Mouse (Mus musculus): ENCODE measurements around the gene Scin. TPM values are rescaled to one million over a fixed set of nuclear protein-coding genes. Genes with fewer than 3 reads are reported as not detected.

Gene Scin
- polyA plus RNA-seq, 1 experiment from 2014 or later = not detected

DNA sequence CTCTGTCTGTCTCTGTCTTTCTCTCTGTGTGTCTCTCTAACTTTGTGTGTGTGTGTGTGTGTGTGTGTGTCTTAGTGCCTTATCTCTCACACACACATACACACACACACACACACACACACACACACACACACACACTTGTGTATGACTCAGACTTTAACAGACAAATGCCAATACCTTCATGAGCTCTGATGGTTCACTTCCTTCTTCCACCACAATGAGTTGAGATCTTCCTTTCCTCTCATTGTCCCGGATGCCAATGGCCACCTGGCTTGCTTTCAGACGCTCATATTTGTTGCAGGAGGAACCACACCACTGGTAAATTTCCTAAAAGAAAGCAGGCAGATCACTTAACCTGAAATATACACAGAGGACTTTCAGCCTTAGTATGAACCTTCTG, 29.3 kb downstream of the Scin start:
- no peak for ATAC-seq (replicated peaks)
- WGBS = 78% methylated on average over 2 of the region's 2 CpGs

GRCm38 (mm10) chr12:40102359-40102758, 31.7 kb downstream of the Scin start:
- Histone ChIP-seq H3K27ac (replicated peaks) (no peak overlapping the region), H3K4me3 (no peak overlapping the region), H3K36me3 (no peaks in the 10 kb centered on the region), H3K4me2 (replicated peaks) (no peak overlapping the region), H3K9ac (replicated peaks) (no peak overlapping the region), H3K9me3 (no peaks in the 10 kb centered on the region), H3K4me1 (no peaks in the 10 kb centered on the region), H3K27me3 (no peaks in the 10 kb centered on the region)
- WGBS = 98% methylated on average over 2 of the region's 2 CpGs
- ATAC-seq (replicated peaks) = no peak

More for the DNA sequence above, 29.3 kb downstream of the Scin start:
- Histone ChIP-seq H3K27ac (replicated peaks) (no peak overlapping the region), H3K4me1 (no peaks in the 10 kb centered on the region), H3K4me2 (replicated peaks) (no peak overlapping the region), H3K27me3 (no peaks in the 10 kb centered on the region), H3K9me3 (no peaks in the 10 kb centered on the region), H3K4me3 (no peak overlapping the region), H3K36me3 (no peaks in the 10 kb centered on the region), H3K9ac (replicated peaks) (no peak overlapping the region)

DNA sequence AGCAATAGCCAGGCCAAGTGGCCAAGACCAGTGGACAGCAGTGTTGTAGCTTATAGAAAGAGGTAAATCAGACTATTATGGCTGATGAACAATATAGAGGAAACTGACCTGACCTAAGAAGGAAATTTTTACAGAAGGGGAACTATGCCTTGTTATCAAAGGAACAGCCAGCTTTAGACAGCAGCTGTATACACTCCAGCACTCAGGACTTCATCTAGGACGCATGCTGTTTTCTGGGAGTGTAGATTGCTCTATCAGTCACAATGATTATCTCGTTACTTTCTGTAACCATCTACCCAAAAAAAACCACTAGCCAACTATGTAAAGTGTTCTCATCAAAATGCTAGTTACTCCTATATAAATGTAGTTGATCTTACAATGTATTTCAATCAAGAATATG, 34.6 kb downstream of the Scin start:
- no peaks in the 10 kb centered on the region for H3K27me3 ChIP-seq
- no peaks in the 10 kb centered on the region for H3K4me1 ChIP-seq
- H3K4me3 ChIP-seq = no peak overlapping the region
- no peaks in the 10 kb centered on the region for H3K36me3 ChIP-seq
- 83% methylated on average over 2 of the region's 2 CpGs for WGBS
- H3K27ac ChIP-seq (replicated peaks) = no peak overlapping the region
- H3K9me3 ChIP-seq = no peaks in the 10 kb centered on the region
- ATAC-seq (replicated peaks) = no peak
- no peak overlapping the region for H3K9ac ChIP-seq (replicated peaks)
- no peak overlapping the region for H3K4me2 ChIP-seq (replicated peaks)

GRCm38 (mm10) chr12:40097449-40097848, 36.6 kb downstream of the Scin start:
- Histone ChIP-seq H3K36me3 (no peaks in the 10 kb centered on the region), H3K27ac (replicated peaks) (no peak overlapping the region), H3K9me3 (no peaks in the 10 kb centered on the region), H3K27me3 (no peaks in the 10 kb centered on the region), H3K9ac (replicated peaks) (no peak overlapping the region), H3K4me2 (replicated peaks) (no peak overlapping the region), H3K4me3 (no peak overlapping the region), H3K4me1 (no peaks in the 10 kb centered on the region)
- ATAC-seq (replicated peaks) = no peak
- WGBS = 88% methylated on average over 4 of the region's 4 CpGs

DNA sequence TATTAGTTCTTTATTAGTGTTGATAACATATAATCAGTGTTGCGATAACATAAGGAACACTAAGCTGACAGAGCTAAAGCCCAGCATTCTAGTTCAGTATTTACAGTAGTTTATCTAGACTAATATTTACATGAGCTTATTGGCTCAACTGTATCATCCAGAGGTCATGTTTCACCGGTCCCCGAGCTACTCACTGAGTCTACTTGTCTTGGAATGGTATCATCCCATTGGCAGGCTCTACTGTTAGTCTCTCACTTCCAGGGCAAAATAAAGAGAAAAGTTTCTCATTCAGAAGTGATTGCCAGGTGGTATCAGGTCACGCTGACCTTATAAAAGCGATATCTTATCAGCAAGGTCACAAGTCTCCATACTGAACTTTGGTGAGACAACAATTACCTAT, 37.0 kb downstream of the Scin start:
- 94% methylated on average over 5 of the region's 5 CpGs for WGBS
- ATAC-seq (replicated peaks) = no peak
- Histone ChIP-seq H3K9ac (replicated peaks) (no peak overlapping the region), H3K4me3 (no peak overlapping the region), H3K9me3 (no peaks in the 10 kb centered on the region), H3K4me1 (no peaks in the 10 kb centered on the region), H3K27me3 (no peaks in the 10 kb centered on the region), H3K4me2 (replicated peaks) (no peak overlapping the region), H3K36me3 (no peaks in the 10 kb centered on the region), H3K27ac (replicated peaks) (no peak overlapping the region)

- Histone ChIP-seq H3K4me1 (no peaks in the 10 kb centered on the region), H3K4me3 (no peak overlapping the region), H3K36me3 (no peaks in the 10 kb centered on the region), H3K27ac (replicated peaks) (no peak overlapping the region), H3K9ac (replicated peaks) (no peak overlapping the region), H3K27me3 (no peaks in the 10 kb centered on the region), H3K9me3 (no peaks in the 10 kb centered on the region), H3K4me2 (replicated peaks) (no peak overlapping the region)
- ATAC-seq (replicated peaks) = no peak
- 94% methylated on average over 3 of the region's 3 CpGs for WGBS
These were observed 37.6 kb downstream of the Scin start for GRCm38 (mm10) chr12:40096453-40096852.

GRCm38 (mm10) chr12:40090017-40090416, 44.0 kb downstream of the Scin start:
- no peaks in the 10 kb centered on the region for H3K36me3 ChIP-seq
- H3K4me1 ChIP-seq = no peaks in the 10 kb centered on the region
- no peak overlapping the region for H3K27ac ChIP-seq (replicated peaks)
- H3K9ac ChIP-seq (replicated peaks) = no peak overlapping the region
- H3K4me2 ChIP-seq (replicated peaks) = no peak overlapping the region
- H3K9me3 ChIP-seq = no peaks in the 10 kb centered on the region
- WGBS = 81% methylated on average over 3 of the region's 3 CpGs
- no peak overlapping the region for H3K4me3 ChIP-seq
- ATAC-seq (replicated peaks) = no peak
- H3K27me3 ChIP-seq = no peaks in the 10 kb centered on the region

DNA sequence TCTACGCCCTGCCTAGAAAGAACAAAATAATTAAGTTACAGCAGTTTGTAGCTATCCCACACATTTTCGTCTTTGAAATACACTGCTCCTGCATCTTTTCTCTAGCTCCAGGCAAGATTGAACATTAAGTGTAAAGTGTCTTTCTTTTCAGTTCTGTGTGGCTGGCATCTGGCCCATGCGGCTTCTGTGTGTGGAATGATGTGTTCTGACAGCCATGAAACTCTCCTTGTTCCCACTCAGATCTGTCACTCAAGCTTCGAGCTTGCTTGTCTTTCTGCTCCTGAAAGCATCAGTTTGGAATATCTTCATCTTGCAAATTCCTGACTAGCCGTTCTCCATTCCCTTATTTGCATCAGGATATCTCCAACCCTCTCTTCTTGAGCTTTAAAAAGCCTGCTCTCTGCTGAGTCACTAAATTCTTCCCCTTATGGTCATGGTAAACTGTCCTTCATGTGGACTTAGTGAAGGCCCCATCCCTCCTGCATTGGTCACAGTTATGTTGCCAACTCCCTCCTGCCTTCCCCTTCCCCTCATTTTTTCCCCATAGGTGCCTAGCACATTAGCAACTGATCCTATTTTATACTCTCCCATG, 48.2 kb downstream of the Scin start:
- no peak for ATAC-seq (replicated peaks)
- no peaks in the 10 kb centered on the region for H3K4me1 ChIP-seq
- WGBS = 43% methylated on average over 5 of the region's 5 CpGs
- no peak overlapping the region for H3K9ac ChIP-seq (replicated peaks)
- H3K27me3 ChIP-seq = no peaks in the 10 kb centered on the region
- no peaks in the 10 kb centered on the region for H3K9me3 ChIP-seq
- no peak overlapping the region for H3K4me3 ChIP-seq
- H3K27ac ChIP-seq (replicated peaks) = no peak overlapping the region
- H3K4me2 ChIP-seq (replicated peaks) = no peak overlapping the region
- H3K36me3 ChIP-seq = no peaks in the 10 kb centered on the region

GRCm38 (mm10) chr12:40082453-40083238, 51.4 kb downstream of the Scin start:
- no peaks in the 10 kb centered on the region for H3K4me1 ChIP-seq
- H3K36me3 ChIP-seq = no peaks in the 10 kb centered on the region
- no peaks in the 10 kb centered on the region for H3K9me3 ChIP-seq
- no peak; the same call in 1 of the 2 replicates for ATAC-seq (replicated peaks)
- H3K27ac ChIP-seq (replicated peaks) = no peak overlapping the region
- no peak overlapping the region for H3K4me2 ChIP-seq (replicated peaks)
- 48% methylated on average over 5 of the region's 6 CpGs for WGBS
- no peak overlapping the region for H3K4me3 ChIP-seq
- no peak overlapping the region for H3K9ac ChIP-seq (replicated peaks)
- H3K27me3 ChIP-seq = no peaks in the 10 kb centered on the region

DNA sequence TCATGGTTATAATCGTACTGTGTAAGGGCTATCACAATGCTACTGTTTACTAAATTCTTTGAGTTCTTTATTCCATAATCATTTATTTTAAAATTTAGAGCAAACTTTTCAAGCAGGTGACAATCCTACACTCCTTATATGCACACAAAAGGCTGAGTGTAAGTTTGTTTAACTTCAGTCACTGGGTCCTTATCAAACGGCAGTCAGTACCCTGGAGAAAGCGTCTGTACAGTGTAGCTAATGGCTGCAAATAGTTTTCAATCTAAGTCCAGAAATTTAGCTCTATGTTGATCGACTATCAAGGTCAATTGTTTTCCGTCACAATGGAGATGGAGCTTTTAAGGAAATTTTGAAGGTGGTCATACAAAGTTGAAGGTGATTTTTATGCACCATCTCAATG, 52.0 kb downstream of the Scin start:
- no peaks in the 10 kb centered on the region for H3K4me1 ChIP-seq
- no peak for ATAC-seq (replicated peaks)
- no peak overlapping the region for H3K4me2 ChIP-seq (replicated peaks)
- H3K27ac ChIP-seq (replicated peaks) = no peak overlapping the region
- WGBS = 75% methylated on average over 5 of the region's 5 CpGs
- no peaks in the 10 kb centered on the region for H3K9me3 ChIP-seq
- no peaks in the 10 kb centered on the region for H3K36me3 ChIP-seq
- no peak overlapping the region for H3K9ac ChIP-seq (replicated peaks)
- no peaks in the 10 kb centered on the region for H3K27me3 ChIP-seq
- no peak overlapping the region for H3K4me3 ChIP-seq

DNA sequence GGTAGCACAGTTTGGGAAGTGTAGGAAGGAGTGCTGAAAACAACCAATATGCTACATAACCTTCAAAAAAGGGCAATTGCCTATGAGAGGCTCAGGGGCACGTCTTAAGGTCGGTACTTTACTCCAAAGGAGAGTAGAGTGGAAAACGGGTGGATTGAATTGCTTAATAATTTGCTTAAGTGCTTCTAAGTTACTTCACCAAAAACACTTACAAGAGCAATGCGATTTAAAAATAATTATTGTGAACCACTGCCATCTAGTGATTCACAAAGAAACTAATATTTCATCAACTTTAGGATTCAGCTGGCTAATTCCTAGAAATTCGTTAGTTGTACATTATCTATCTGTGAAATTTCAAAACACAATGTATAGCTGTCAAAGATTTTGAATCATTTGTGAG, 60.4 kb downstream of the Scin start:
- WGBS = 68% methylated on average over 5 of the region's 5 CpGs
- H3K4me1 ChIP-seq = no peaks in the 10 kb centered on the region
- no peaks in the 10 kb centered on the region for H3K36me3 ChIP-seq
- no peak overlapping the region for H3K4me2 ChIP-seq (replicated peaks)
- ATAC-seq (replicated peaks) = no peak
- H3K4me3 ChIP-seq = no peak overlapping the region
- no peaks in the 10 kb centered on the region for H3K27me3 ChIP-seq
- H3K9ac ChIP-seq (replicated peaks) = no peak overlapping the region
- H3K27ac ChIP-seq (replicated peaks) = no peak overlapping the region
- no peaks in the 10 kb centered on the region for H3K9me3 ChIP-seq

DNA sequence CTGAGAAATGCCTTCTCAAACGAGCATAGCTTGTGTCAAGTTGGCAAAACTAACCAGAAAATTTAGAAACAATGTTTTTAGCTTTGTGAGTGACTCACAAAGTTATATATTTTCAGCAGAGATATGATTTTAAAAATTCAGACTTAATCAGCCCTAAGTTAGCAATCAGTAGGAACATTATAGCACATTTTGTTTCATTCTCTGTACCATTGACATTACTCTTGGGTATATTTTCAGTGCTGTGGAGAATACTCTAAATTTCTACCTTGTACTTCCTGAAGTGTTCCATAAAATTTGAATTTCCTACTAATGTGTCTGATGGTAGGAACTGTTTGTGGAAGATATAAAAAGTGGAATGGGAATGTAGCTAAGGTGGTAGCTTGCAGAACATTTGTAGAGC, 87.0 kb downstream of the Scin start:
- ATAC-seq (replicated peaks) = no peak
- Histone ChIP-seq H3K27me3 (no peaks in the 10 kb centered on the region), H3K4me1 (no peaks in the 10 kb centered on the region), H3K9ac (replicated peaks) (no peak overlapping the region), H3K27ac (replicated peaks) (no peak overlapping the region), H3K36me3 (no peaks in the 10 kb centered on the region), H3K4me3 (no peak overlapping the region), H3K9me3 (no peaks in the 10 kb centered on the region), H3K4me2 (replicated peaks) (no peak overlapping the region)
- 71% methylated on average over 1 of the region's 1 CpGs for WGBS

All from forebrain, embryonic 15.5 days (tissue).